Mouse (Mus musculus) heart, postnatal 4 days (tissue): Measurements from ENCODE around the gene Hoxc5. TPM values are rescaled to one million over a fixed set of nuclear protein-coding genes. Genes with fewer than 3 reads are reported as not detected.

ENCODE experiments used
- DNase-seq: peaks from one replicate; pipeline ENCODE4 v3.0.0; 2021
- microRNA-seq, 2 experiments: library from miRNA; unstranded; fragments of <30 nt; microRNA quantifications; one replicate each; pipeline ENCODE4 v1.2.0; 2021 to 2022
- total RNA-seq, 2 experiments: library from RNA; stranded (reverse); gene quantifications; 2 replicates each; pipeline ENCODE4 v1.2.3; 2021

Hoxc5 gene
- total RNA-seq, 2 experiments from 2014 or later, result not detected

- no peak for DNase-seq
These were observed 71.6 kb downstream of the Hoxc5 start for GRCm38 (mm10) chr15:103038701-103039480.

GRCm38 (mm10) chr15:103039609-103040008 is 72.4 kb downstream of the Hoxc5 start:
- DNase-seq, result no peak

- DNase-seq, result no peak
These were observed 73.4 kb downstream of the Hoxc5 start for GRCm38 (mm10) chr15:103040601-103041000.

GRCm38 (mm10) chr15:103041613-103042012 is 74.4 kb downstream of the Hoxc5 start:
- no peak for DNase-seq

- no peak for DNase-seq
These were observed 75.0 kb downstream of the Hoxc5 start for GRCm38 (mm10) chr15:103042209-103042608.

- DNase-seq, result no peak
These were observed 84.4 kb downstream of the Hoxc5 start for GRCm38 (mm10) chr15:103051670-103052069.

- DNase-seq, result no peak
These were observed 86.0 kb downstream of the Hoxc5 start for GRCm38 (mm10) chr15:103053210-103053609.

GRCm38 (mm10) chr15:103056396-103056795 is 89.2 kb downstream of the Hoxc5 start:
- no peak for DNase-seq

- no peak for DNase-seq
These were observed 91.5 kb downstream of the Hoxc5 start for GRCm38 (mm10) chr15:103058715-103059114.

GRCm38 (mm10) chr15:103059393-103059992 is 92.2 kb downstream of the Hoxc5 start:
- DNase-seq, result no peak

- no peak for DNase-seq
These were observed 92.7 kb downstream of the Hoxc5 start for GRCm38 (mm10) chr15:103060021-103060340.

GRCm38 (mm10) chr15:103060341-103061130 is 93.3 kb downstream of the Hoxc5 start:
- no peak for DNase-seq

GRCm38 (mm10) chr15:103061131-103061825 is 94.0 kb downstream of the Hoxc5 start:
- no peak for DNase-seq

GRCm38 (mm10) chr15:103061988-103062387 is 94.7 kb downstream of the Hoxc5 start:
- DNase-seq, result no peak

GRCm38 (mm10) chr15:103065642-103066041 is 98.4 kb downstream of the Hoxc5 start:
- DNase-seq, result no peak

Small RNA genes lying within 50 kb of the gene (microRNA-seq; reads per million reads assigned to microRNA genes)
- 0.35 to 2.2 reads per million in 2 experiments for gene Mir196a-2
- 7.3 to 44.0 reads per million in 2 experiments for gene Mir615

Other genes starting within 250 kb of the Hoxc5 start
- gene Calcoco1, start 245.3 kb upstream of the Hoxc5 start, total RNA-seq, result 10 to 100 TPM; 65.6 to 71.0 TPM
- not detected for gene Hoxc13, start 46.3 kb upstream of the Hoxc5 start, total RNA-seq
- gene Hoxc12, start 30.7 kb upstream of the Hoxc5 start, total RNA-seq, result not detected
- gene Hoxc11, start 13.0 kb upstream of the Hoxc5 start, total RNA-seq, result not detected
- not detected for gene Hoxc10, start 647 bp upstream of the Hoxc5 start, total RNA-seq
- not detected for gene Hoxc9, start 9.0 kb downstream of the Hoxc5 start, total RNA-seq
- gene Hoxc8, start 23.2 kb downstream of the Hoxc5 start, total RNA-seq, result not detected
- gene Hoxc6, start 30.8 kb downstream of the Hoxc5 start, total RNA-seq, result under 1 TPM in 1 of 2 experiments, not detected in 1; 0.16 TPM
- under 1 TPM in 1 of 2 experiments, not detected in 1; 0.14 TPM for gene Hoxc4, start 51.5 kb downstream of the Hoxc5 start, total RNA-seq
- 10 to 100 TPM; 12.7 to 14.1 TPM for gene Smug1, start 199.6 kb downstream of the Hoxc5 start, total RNA-seq